8 mouse cellular contexts compared by ENCODE assay signal in genomic region chr2:105399085-105399891, GRCm38 (mm10). TPM values are rescaled to one million over a fixed set of nuclear protein-coding genes. Genes with fewer than 3 reads are reported as not detected.
DNase-seq lines count a peak whose midpoint lies in the region; ATAC-seq and TF ChIP-seq lines count a peak whose summit lies in the region.

Gene Rcn1 (minus strand): TSS chr2:105399319.

- H3K4me3 ChIP-seq in hindbrain, embryonic 14.5 days (replicated peaks; ENCODE audit: low read length), result peak within 1 kb of the TSS; percentile 66
- H3K4me3 ChIP-seq in left cerebral cortex, adult 2 months, result peak within 1 kb of the TSS; percentile 84

- peak within 1 kb of the TSS; percentile 79 for H3K27ac ChIP-seq in hindbrain, embryonic 14.5 days
- peak within 1 kb of the TSS; percentile 44 for H3K27ac ChIP-seq in left cerebral cortex, adult 2 months

- no peaks in the 10 kb centered on the region for H3K9me3 ChIP-seq in hindbrain, embryonic 14.5 days (ENCODE audit: control insufficient read depth, low read length)

- peak; percentile 91 for DNase-seq in ZHBTc4 (ENCODE audit: low read depth, low spot score)
- DNase-seq in cerebellum, postnatal 36 days, result peak; percentile 24 to 47
- DNase-seq in frontal cortex, postnatal 36 days (ENCODE audit: low spot score in 2 of 2), result peak; percentile 19 to 42
- DNase-seq in hindbrain, embryonic 14.5 days (ENCODE audit: low spot score), result peak; percentile 65
- peak; percentile 36 to 51 for DNase-seq in left cerebral cortex, adult 2 months (ENCODE audit: extremely low spot score in 1 of 2, low spot score in 2 of 2)
- peak; percentile 62 to 68 for DNase-seq in right cerebral cortex, postnatal 10 days (ENCODE audit: low spot score in 2 of 2)
- peak; percentile 71 for DNase-seq in urinary bladder, postnatal 25 days (ENCODE audit: low spot score)

- 2% methylated on average over 42 of the region's 57 CpGs for WGBS in hindbrain, embryonic 14.5 days

- H3K4me2 ChIP-seq in hindbrain, embryonic 14.5 days (replicated peaks), result peak within 1 kb of the TSS; percentile 99

- intact Hi-C loops in left cerebral cortex, adult 2 months (cut with DNase I), result no loop called here

- H3K36me3 ChIP-seq in hindbrain, embryonic 14.5 days (replicated peaks; ENCODE audit: control insufficient read depth, insufficient read depth), result no peaks in the 10 kb centered on the region

- H3K4me1 ChIP-seq in hindbrain, embryonic 14.5 days (replicated peaks; ENCODE audit: control insufficient read depth, insufficient read depth, low read length), result no peaks in the 10 kb centered on the region

- H3K27me3 ChIP-seq in hindbrain, embryonic 14.5 days (ENCODE audit: control insufficient read depth, insufficient read depth, low read length), result peaks cover 14% of the 10 kb centered on the region; the same call in 1 of the 2 replicates

- TF ChIP-seq CTCF in left cerebral cortex, adult 2 months (IDR thresholded peaks at IDR 0.05), result no peak; the same call in 1 of the 2 replicates

- ATAC-seq in hindbrain, embryonic 14.5 days (ENCODE audit: low FRiP score), result peak; percentile 87
- peak; percentile 68 for ATAC-seq in megakaryocyte, adult 5-6 weeks (ENCODE audit: poor library complexity, severe bottlenecking)

- peak within 1 kb of the TSS; percentile 77 for H3K9ac ChIP-seq in hindbrain, embryonic 14.5 days

RNA-seq across cellular contexts. Expression of gene Rcn1, which starts in this region (rescaled TPM):
- 61.2 and 67.4 TPM in 2 replicates for polyA plus RNA-seq in hindbrain, embryonic 14.5 days (2014; fragmentation: Nextera tagmentation; extraction: Ambion mirVana)
- 10 to 100 TPM; 18.2 to 22.8 TPM for total RNA-seq in left cerebral cortex, adult 2 months (2021)
- 3.1 and 4.4 TPM in 2 replicates for total RNA-seq in megakaryocyte, adult 5-6 weeks (2015)
- total RNA-seq in megakaryocyte, adult 5-6 weeks (2017), result 10.4 and 13.0 TPM in 2 replicates

Comparison
In these comparisons a context has a peak if more than half of its experiments do, and no peak if none do; other contexts are left out.
1. Peak in every context shown above with its lines: DNase-seq, ATAC-seq, H3K4me3 ChIP-seq and H3K27ac ChIP-seq.
2. DNase-seq: peak in every context shown above with its lines; median percentile 91 in ZHBTc4; 71 in urinary bladder, postnatal 25 days; 65 in hindbrain, embryonic 14.5 days; 65 in right cerebral cortex, postnatal 10 days; 44 in left cerebral cortex, adult 2 months; 36 in cerebellum, postnatal 36 days; 30 in frontal cortex, postnatal 36 days.